Mouse (Mus musculus): ENCODE results near the gene Ncl. TPM values are rescaled to one million over a fixed set of nuclear protein-coding genes. Genes with fewer than 3 reads are reported as not detected.

Ncl gene
- polyA plus RNA-seq, 2 experiments: 201 to 286 TPM

- no peak for DNase-seq (ENCODE audit: low spot score)
- Histone ChIP-seq H3K4me1 (ENCODE audit: control insufficient read depth, insufficient read depth, low read length) (no peaks in the 10 kb centered on the region; the same call in 1 of the 2 replicates), H3K4me3 (replicated peaks; ENCODE audit: low read length) (no peak overlapping the region), H3K27me3 (ENCODE audit: control insufficient read depth, insufficient read depth, low read length) (peaks cover 3% of the 10 kb centered on the region; the same call in 1 of the 2 replicates), H3K9ac (ENCODE audit: low read depth, low read length, severe bottlenecking) (no peak overlapping the region), H3K27ac (replicated peaks; ENCODE audit: low read depth, low read length) (no peak overlapping the region), H3K9me3 (ENCODE audit: control insufficient read depth, low read length) (no peaks in the 10 kb centered on the region), H3K4me2 (replicated peaks; ENCODE audit: low read depth, low read length, severe bottlenecking) (no peak overlapping the region), H3K36me3 (ENCODE audit: control insufficient read depth, insufficient read depth, low read length) (0 out of 2 replicates have a peak, but pooled peaks cover 7% of the 10 kb centered on the region)
- no peak for ATAC-seq (ENCODE audit: low FRiP score, low read depth)
- TF ChIP-seq POLR2A (IDR thresholded peaks at IDR 0.05; ENCODE audit: borderline replicate concordance, extremely low read depth, insufficient read depth, insufficient read length): no peak
- 83% methylated on average over 5 of the region's 7 CpGs for WGBS
These were observed 49.8 kb downstream of the Ncl start for GRCm38 (mm10) chr1:86309270-86309833.

GRCm38 (mm10) chr1:86307871-86308641 is 51.1 kb downstream of the Ncl start:
- no peaks in the 10 kb centered on the region for H3K9me3 ChIP-seq (ENCODE audit: control insufficient read depth, low read length)
- peaks cover 6% of the 10 kb centered on the region; the same call in 1 of the 2 replicates for H3K27me3 ChIP-seq (ENCODE audit: control insufficient read depth, insufficient read depth, low read length)
- H3K36me3 ChIP-seq (ENCODE audit: control insufficient read depth, insufficient read depth, low read length): 0 out of 2 replicates have a peak, but pooled peaks cover 7% of the 10 kb centered on the region
- H3K27ac ChIP-seq (replicated peaks; ENCODE audit: low read depth, low read length): no peak overlapping the region
- WGBS: 46% methylated on average over 4 of the region's 4 CpGs
- H3K4me3 ChIP-seq (replicated peaks; ENCODE audit: low read length): no peak overlapping the region
- no peak overlapping the region for H3K9ac ChIP-seq (ENCODE audit: low read depth, low read length, severe bottlenecking)
- no peak for TF ChIP-seq POLR2A (IDR thresholded peaks at IDR 0.05; ENCODE audit: borderline replicate concordance, extremely low read depth, insufficient read depth, insufficient read length)
- DNase-seq (ENCODE audit: low spot score): no peak
- H3K4me1 ChIP-seq (ENCODE audit: control insufficient read depth, insufficient read depth, low read length): peaks cover under 1% of the 10 kb centered on the region; the same call in 1 of the 2 replicates
- ATAC-seq (ENCODE audit: low FRiP score, low read depth): no peak
- no peak overlapping the region for H3K4me2 ChIP-seq (replicated peaks; ENCODE audit: low read depth, low read length, severe bottlenecking)

- DNase-seq (ENCODE audit: low spot score) (no peak), ATAC-seq (ENCODE audit: low FRiP score, low read depth) (no peak)
- no peak overlapping the region for H3K4me3 ChIP-seq (replicated peaks; ENCODE audit: low read length)
- no peak overlapping the region for H3K27ac ChIP-seq (replicated peaks; ENCODE audit: low read depth, low read length)
- H3K9me3 ChIP-seq (ENCODE audit: control insufficient read depth, low read length): no peaks in the 10 kb centered on the region
- H3K27me3 ChIP-seq (ENCODE audit: control insufficient read depth, insufficient read depth, low read length): peaks cover 6% of the 10 kb centered on the region; the same call in 1 of the 2 replicates
- H3K4me1 ChIP-seq (ENCODE audit: control insufficient read depth, insufficient read depth, low read length): peaks cover 6% of the 10 kb centered on the region; the same call in 1 of the 2 replicates
- TF ChIP-seq POLR2A (IDR thresholded peaks at IDR 0.05; ENCODE audit: borderline replicate concordance, extremely low read depth, insufficient read depth, insufficient read length): no peak
- no peak overlapping the region for H3K4me2 ChIP-seq (replicated peaks; ENCODE audit: low read depth, low read length, severe bottlenecking)
- 85% methylated on average over 7 of the region's 7 CpGs for WGBS
- H3K36me3 ChIP-seq (ENCODE audit: control insufficient read depth, insufficient read depth, low read length): 0 out of 2 replicates have a peak, but pooled peaks cover 7% of the 10 kb centered on the region
- no peak overlapping the region for H3K9ac ChIP-seq (ENCODE audit: low read depth, low read length, severe bottlenecking)
These were observed 51.9 kb downstream of the Ncl start for GRCm38 (mm10) chr1:86307177-86307762.

- H3K4me2 ChIP-seq (replicated peaks; ENCODE audit: low read depth, low read length, severe bottlenecking): no peak overlapping the region
- peaks cover 6% of the 10 kb centered on the region; the same call in 1 of the 2 replicates for H3K27me3 ChIP-seq (ENCODE audit: control insufficient read depth, insufficient read depth, low read length)
- H3K4me3 ChIP-seq (replicated peaks; ENCODE audit: low read length): no peak overlapping the region
- ATAC-seq (ENCODE audit: low FRiP score, low read depth): no peak
- no peaks in the 10 kb centered on the region for H3K9me3 ChIP-seq (ENCODE audit: control insufficient read depth, low read length)
- H3K36me3 ChIP-seq (ENCODE audit: control insufficient read depth, insufficient read depth, low read length): 0 out of 2 replicates have a peak, but pooled peaks cover 7% of the 10 kb centered on the region
- no peak for DNase-seq (ENCODE audit: low spot score)
- no peak overlapping the region for H3K27ac ChIP-seq (replicated peaks; ENCODE audit: low read depth, low read length)
- no peak for TF ChIP-seq POLR2A (IDR thresholded peaks at IDR 0.05; ENCODE audit: borderline replicate concordance, extremely low read depth, insufficient read depth, insufficient read length)
- H3K4me1 ChIP-seq (ENCODE audit: control insufficient read depth, insufficient read depth, low read length): peaks cover 6% of the 10 kb centered on the region; the same call in 1 of the 2 replicates
- no peak overlapping the region for H3K9ac ChIP-seq (ENCODE audit: low read depth, low read length, severe bottlenecking)
- WGBS: 84% methylated on average over 3 of the region's 3 CpGs
These were observed 52.5 kb downstream of the Ncl start for GRCm38 (mm10) chr1:86306686-86307085.

- H3K4me3 ChIP-seq (replicated peaks; ENCODE audit: low read length): peak overlapping the region; percentile 70
- WGBS: 5% methylated on average over 15 of the region's 16 CpGs
- H3K9ac ChIP-seq (ENCODE audit: low read depth, low read length, severe bottlenecking): peak overlapping the region; percentile 67
- DNase-seq (ENCODE audit: low spot score): no peak
- no peak for ATAC-seq (ENCODE audit: low FRiP score, low read depth)
- H3K27me3 ChIP-seq (ENCODE audit: control insufficient read depth, insufficient read depth, low read length): peaks cover 6% of the 10 kb centered on the region; the same call in 1 of the 2 replicates
- 0 out of 2 replicates have a peak, but pooled peaks cover 7% of the 10 kb centered on the region for H3K36me3 ChIP-seq (ENCODE audit: control insufficient read depth, insufficient read depth, low read length)
- H3K4me1 ChIP-seq (ENCODE audit: control insufficient read depth, insufficient read depth, low read length): peaks cover 6% of the 10 kb centered on the region; the same call in 1 of the 2 replicates
- H3K9me3 ChIP-seq (ENCODE audit: control insufficient read depth, low read length): no peaks in the 10 kb centered on the region
- no peak for TF ChIP-seq POLR2A (IDR thresholded peaks at IDR 0.05; ENCODE audit: borderline replicate concordance, extremely low read depth, insufficient read depth, insufficient read length)
- H3K4me2 ChIP-seq (replicated peaks; ENCODE audit: low read depth, low read length, severe bottlenecking): peak overlapping the region; percentile 97
- no peak overlapping the region for H3K27ac ChIP-seq (replicated peaks; ENCODE audit: low read depth, low read length)
These were observed 55.3 kb downstream of the Ncl start for GRCm38 (mm10) chr1:86303873-86304250.

All from limb, embryonic 14.5 days (tissue).